Mouse (Mus musculus) right cerebral cortex, postnatal 36 days (tissue): ENCODE results near the gene Nbas.
A peak's percentile ranks its signal among the peaks of the same experiment; 100 is the strongest.

Experiments used
- DNase-seq, 2 experiments: peaks; one replicate each; pipeline ENCODE4 v3.0.0; 2022; ENCODE audit warnings: low spot score in 2 of 2, mixed read lengths in 1 of 2

The Nbas gene

GRCm38 (mm10) chr12:13389644-13390043, 120.7 kb downstream of the Nbas start:
- no peak for DNase-seq

- DNase-seq = no peak
These were observed 141.3 kb downstream of the Nbas start for GRCm38 (mm10) chr12:13410191-13410590.

GRCm38 (mm10) chr12:13418651-13419050, 149.7 kb downstream of the Nbas start:
- DNase-seq = peak in 1 of 2 experiments; percentile 35

- DNase-seq = no peak
These were observed 161.3 kb downstream of the Nbas start for GRCm38 (mm10) chr12:13430219-13430618.

GRCm38 (mm10) chr12:13444653-13445431, 175.9 kb downstream of the Nbas start:
- no peak for DNase-seq

GRCm38 (mm10) chr12:13445486-13446065, 176.6 kb downstream of the Nbas start:
- DNase-seq = no peak

- no peak for DNase-seq
These were observed 180.0 kb downstream of the Nbas start for GRCm38 (mm10) chr12:13448916-13449315.

GRCm38 (mm10) chr12:13452050-13452449, 183.1 kb downstream of the Nbas start:
- no peak for DNase-seq

GRCm38 (mm10) chr12:13460223-13460853, 191.4 kb downstream of the Nbas start:
- DNase-seq = no peak

GRCm38 (mm10) chr12:13461558-13462153, 192.7 kb downstream of the Nbas start:
- DNase-seq = no peak

GRCm38 (mm10) chr12:13462397-13462796, 193.5 kb downstream of the Nbas start:
- DNase-seq = peak in 1 of 2 experiments; percentile 56

- no peak for DNase-seq
These were observed 196.6 kb downstream of the Nbas start for GRCm38 (mm10) chr12:13465554-13465953.

GRCm38 (mm10) chr12:13474881-13475280, 205.9 kb downstream of the Nbas start:
- DNase-seq = no peak

GRCm38 (mm10) chr12:13479163-13479562, 210.2 kb downstream of the Nbas start:
- no peak for DNase-seq

GRCm38 (mm10) chr12:13486278-13486677, 217.3 kb downstream of the Nbas start:
- peak in 1 of 2 experiments; percentile 20 for DNase-seq

- DNase-seq = no peak
These were observed 228.3 kb downstream of the Nbas start for GRCm38 (mm10) chr12:13497211-13497610.

- DNase-seq = no peak
These were observed 230.4 kb downstream of the Nbas start for GRCm38 (mm10) chr12:13499237-13499889.

GRCm38 (mm10) chr12:13500191-13500590, 231.3 kb downstream of the Nbas start:
- DNase-seq = peak; percentile 18 to 25

- no peak for DNase-seq
These were observed 236.0 kb downstream of the Nbas start for GRCm38 (mm10) chr12:13504771-13505444.

- no peak for DNase-seq
These were observed 249.1 kb downstream of the Nbas start for GRCm38 (mm10) chr12:13518082-13518481.

- DNase-seq = no peak
These were observed 250.5 kb downstream of the Nbas start for GRCm38 (mm10) chr12:13519413-13519812.
